Mouse (Mus musculus) limb, embryonic 13.5 days (tissue): ENCODE measurements around the gene Rbfox3. TPM values are rescaled to one million over a fixed set of nuclear protein-coding genes. Genes with fewer than 3 reads are reported as not detected.

Source experiments
- ATAC-seq: fragments of 200-750 bp; cut with Nextera tagmentation; 2 replicates; pipeline ENCODE4 v1.8.0; 2017; ENCODE audit warnings: low read depth, moderate number of reproducible peaks, moderate TSS enrichment; ENCODE audit not compliant: low FRiP score
- H3K27ac ChIP-seq: fragments of 300-500 bp; sonication (generic); 2 replicates; pipeline ENCODE4 v1.5.1; 2015; ENCODE audit warnings: inconsistent platforms, mild to moderate bottlenecking, moderate library complexity
- H3K27me3 ChIP-seq: fragments of 300-500 bp; sonication (generic); 2 replicates; pipeline ENCODE4 v1.6.1; 2015; ENCODE audit warnings: mild to moderate bottlenecking, inconsistent platforms
- H3K36me3 ChIP-seq: fragments of 300-500 bp; sonication (generic); 2 replicates; pipeline ENCODE4 v1.6.1; 2015; ENCODE audit warnings: inconsistent platforms, mild to moderate bottlenecking, moderate library complexity
- H3K4me1 ChIP-seq: fragments of 300-500 bp; sonication (generic); 2 replicates; pipeline ENCODE4 v1.6.1; 2015; ENCODE audit warnings: inconsistent platforms
- H3K4me2 ChIP-seq: fragments of 300-500 bp; sonication (generic); replicated peaks from 2 replicates; pipeline ENCODE4 v1.6.1; 2015; ENCODE audit warnings: inconsistent platforms, mild to moderate bottlenecking, moderate library complexity
- H3K4me3 ChIP-seq: fragments of 300-500 bp; sonication (generic); 2 replicates; pipeline ENCODE4 v1.5.1; 2015; ENCODE audit warnings: moderate library complexity, mild to moderate bottlenecking, inconsistent platforms
- H3K9ac ChIP-seq: fragments of 300-500 bp; sonication (generic); 2 replicates; pipeline ENCODE4 v1.6.1; 2015; ENCODE audit warnings: mild to moderate bottlenecking, inconsistent platforms
- H3K9me3 ChIP-seq: fragments of 300-500 bp; sonication (generic); 2 replicates; pipeline ENCODE4 v1.6.1; 2016; ENCODE audit warnings: inconsistent platforms
- WGBS: fragments of 180-500 bp; shearing (Covaris S2); methylation state at CpG from one replicate; pipeline ENCODE4 v1.1.7; 2015; 5-methylcytosine and 5-hydroxymethylcytosine counted together
- polyA plus RNA-seq: library from polyadenylated mRNA; unstranded; fragments of >200 nt; fragmentation: Nextera tagmentation; extraction: Ambion mirVana; gene quantifications from 2 replicates; pipeline ENCODE4 v1.2.1, GENCODE M21; 2015

The Rbfox3 gene
- 0.93 and 1.2 TPM in 2 replicates for polyA plus RNA-seq

- ATAC-seq, result no peak
- H3K4me3 ChIP-seq, result no peak within 1 kb of the TSS
- no peak within 1 kb of the TSS for H3K9ac ChIP-seq
- peaks cover 41% of the 10 kb centered on the region for H3K4me1 ChIP-seq
- WGBS, result 46% methylated on average over 4 of the region's 4 CpGs
- H3K27me3 ChIP-seq, result peaks cover 55% of the 10 kb centered on the region
- H3K4me2 ChIP-seq, result no peak within 1 kb of the TSS
- no peak within 1 kb of the TSS for H3K27ac ChIP-seq
- H3K36me3 ChIP-seq, result no peaks in the 10 kb centered on the region
- no peaks in the 10 kb centered on the region for H3K9me3 ChIP-seq
Observed at GRCm38 (mm10) chr11:118911307-118912070, at the start of gene Rbfox3. Gene Rbfox3 (minus strand): TSS chr11:118911597.

- no peak overlapping the region for H3K9ac ChIP-seq
- H3K36me3 ChIP-seq, result no peaks in the 10 kb centered on the region
- ATAC-seq, result no peak
- H3K4me3 ChIP-seq, result no peak overlapping the region
- 64% methylated on average over 3 of the region's 3 CpGs for WGBS
- peaks cover 24% of the 10 kb centered on the region for H3K4me1 ChIP-seq
- no peaks in the 10 kb centered on the region for H3K27me3 ChIP-seq
- no peak overlapping the region for H3K4me2 ChIP-seq
- H3K9me3 ChIP-seq, result no peaks in the 10 kb centered on the region
- H3K27ac ChIP-seq, result no peak overlapping the region
Observed at GRCm38 (mm10) chr11:118960649-118961048, 49.3 kb upstream of the Rbfox3 start.

- Histone ChIP-seq H3K4me3 (no peak overlapping the region), H3K36me3 (no peaks in the 10 kb centered on the region), H3K4me1 (peaks cover 38% of the 10 kb centered on the region), H3K9me3 (no peaks in the 10 kb centered on the region), H3K27ac (peak overlapping the region; percentile 48; the same call in 1 of the 2 replicates), H3K4me2 (no peak overlapping the region; the same call in 1 of the 2 replicates), H3K9ac (no peak overlapping the region), H3K27me3 (no peaks in the 10 kb centered on the region)
- ATAC-seq, result no peak
- WGBS, result 44% methylated on average over 14 of the region's 14 CpGs
Observed at GRCm38 (mm10) chr11:118957070-118957471, 45.7 kb upstream of the Rbfox3 start.

GRCm38 (mm10) chr11:118955016-118955415, 43.6 kb upstream of the Rbfox3 start:
- H3K36me3 ChIP-seq, result no peaks in the 10 kb centered on the region
- H3K9me3 ChIP-seq, result no peaks in the 10 kb centered on the region
- peaks cover 42% of the 10 kb centered on the region for H3K4me1 ChIP-seq
- no peak overlapping the region for H3K4me2 ChIP-seq
- ATAC-seq, result no peak
- no peak overlapping the region for H3K9ac ChIP-seq
- H3K27me3 ChIP-seq, result no peaks in the 10 kb centered on the region
- no peak overlapping the region for H3K4me3 ChIP-seq
- H3K27ac ChIP-seq, result no peak overlapping the region
- 25% methylated on average over 6 of the region's 6 CpGs for WGBS

- no peak overlapping the region for H3K9ac ChIP-seq
- no peaks in the 10 kb centered on the region for H3K4me1 ChIP-seq
- no peaks in the 10 kb centered on the region for H3K9me3 ChIP-seq
- no peak overlapping the region for H3K4me3 ChIP-seq
- WGBS, result 80% methylated on average over 8 of the region's 8 CpGs
- peaks cover 14% of the 10 kb centered on the region for H3K27me3 ChIP-seq
- no peak overlapping the region for H3K27ac ChIP-seq
- H3K4me2 ChIP-seq, result no peak overlapping the region
- ATAC-seq, result no peak
- H3K36me3 ChIP-seq, result no peaks in the 10 kb centered on the region
Observed at GRCm38 (mm10) chr11:118945868-118946267, 34.5 kb upstream of the Rbfox3 start.

- H3K27me3 ChIP-seq, result peaks cover 24% of the 10 kb centered on the region
- H3K4me3 ChIP-seq, result no peak overlapping the region
- WGBS, result 57% methylated on average over 5 of the region's 5 CpGs
- no peak overlapping the region for H3K4me2 ChIP-seq
- no peak overlapping the region for H3K9ac ChIP-seq
- H3K4me1 ChIP-seq, result no peaks in the 10 kb centered on the region
- H3K9me3 ChIP-seq, result no peaks in the 10 kb centered on the region
- ATAC-seq, result no peak
- H3K36me3 ChIP-seq, result no peaks in the 10 kb centered on the region
- H3K27ac ChIP-seq, result no peak overlapping the region
Observed at GRCm38 (mm10) chr11:118941268-118941667, 29.9 kb upstream of the Rbfox3 start.

GRCm38 (mm10) chr11:118940539-118940938, 29.1 kb upstream of the Rbfox3 start:
- WGBS, result 76% methylated on average over 11 of the region's 11 CpGs
- Histone ChIP-seq H3K36me3 (no peaks in the 10 kb centered on the region), H3K4me3 (no peak overlapping the region), H3K9ac (no peak overlapping the region), H3K9me3 (no peaks in the 10 kb centered on the region), H3K27me3 (peaks cover 24% of the 10 kb centered on the region), H3K27ac (no peak overlapping the region), H3K4me1 (no peaks in the 10 kb centered on the region), H3K4me2 (no peak overlapping the region)
- no peak for ATAC-seq

GRCm38 (mm10) chr11:118939731-118940130, 28.3 kb upstream of the Rbfox3 start:
- no peaks in the 10 kb centered on the region for H3K4me1 ChIP-seq
- H3K36me3 ChIP-seq, result no peaks in the 10 kb centered on the region
- H3K9ac ChIP-seq, result no peak overlapping the region
- no peak overlapping the region for H3K4me3 ChIP-seq
- no peaks in the 10 kb centered on the region for H3K9me3 ChIP-seq
- H3K4me2 ChIP-seq, result no peak overlapping the region
- H3K27me3 ChIP-seq, result peaks cover 24% of the 10 kb centered on the region
- H3K27ac ChIP-seq, result no peak overlapping the region
- 83% methylated on average over 4 of the region's 4 CpGs for WGBS
- ATAC-seq, result no peak

GRCm38 (mm10) chr11:118934925-118935324, 23.5 kb upstream of the Rbfox3 start:
- H3K36me3 ChIP-seq, result no peaks in the 10 kb centered on the region
- WGBS, result 33% methylated on average over 1 of the region's 1 CpGs

GRCm38 (mm10) chr11:118927081-118927480, 15.7 kb upstream of the Rbfox3 start:
- H3K4me1 ChIP-seq, result no peaks in the 10 kb centered on the region
- no peak for ATAC-seq
- no peaks in the 10 kb centered on the region for H3K36me3 ChIP-seq
- no peak overlapping the region for H3K4me3 ChIP-seq
- H3K27me3 ChIP-seq, result 0 out of 2 replicates have a peak, but pooled peaks cover 4% of the 10 kb centered on the region
- no peak overlapping the region for H3K27ac ChIP-seq
- no peak overlapping the region for H3K9ac ChIP-seq
- H3K4me2 ChIP-seq, result no peak overlapping the region
- peaks cover 4% of the 10 kb centered on the region for H3K9me3 ChIP-seq
- 14% methylated on average over 5 of the region's 5 CpGs for WGBS

More at GRCm38 (mm10) chr11:118934925-118935324, 23.5 kb upstream of the Rbfox3 start:
- Histone ChIP-seq H3K4me3 (no peak overlapping the region), H3K4me2 (no peak overlapping the region), H3K9me3 (peaks cover 1% of the 10 kb centered on the region), H3K4me1 (no peaks in the 10 kb centered on the region), H3K27ac (no peak overlapping the region), H3K9ac (no peak overlapping the region), H3K27me3 (peaks cover under 1% of the 10 kb centered on the region)
- no peak for ATAC-seq

- no peak for ATAC-seq
- no peak overlapping the region for H3K4me2 ChIP-seq
- no peak overlapping the region for H3K27ac ChIP-seq
- no peaks in the 10 kb centered on the region for H3K36me3 ChIP-seq
- H3K9me3 ChIP-seq, result no peaks in the 10 kb centered on the region
- H3K27me3 ChIP-seq, result peaks cover 15% of the 10 kb centered on the region
- H3K4me3 ChIP-seq, result no peak overlapping the region
- H3K4me1 ChIP-seq, result peaks cover 6% of the 10 kb centered on the region
- no peak overlapping the region for H3K9ac ChIP-seq
- WGBS, result 81% methylated on average over 6 of the region's 6 CpGs
Observed at GRCm38 (mm10) chr11:118921852-118922251, 10.5 kb upstream of the Rbfox3 start.

- H3K4me2 ChIP-seq, result peak overlapping the region; percentile 25; the same call in 1 of the 2 replicates
Observed at GRCm38 (mm10) chr11:118916423-118917030, 5.1 kb upstream of the Rbfox3 start.

More at GRCm38 (mm10) chr11:118916423-118917030, 5.1 kb upstream of the Rbfox3 start:
- Histone ChIP-seq H3K27me3 (peaks cover 14% of the 10 kb centered on the region), H3K9me3 (no peaks in the 10 kb centered on the region), H3K9ac (0 out of 2 replicates have a peak overlapping the region, but pooled peaks have one; percentile 26), H3K36me3 (no peaks in the 10 kb centered on the region), H3K27ac (no peak overlapping the region; the same call in 1 of the 2 replicates), H3K4me1 (peaks cover 15% of the 10 kb centered on the region), H3K4me3 (no peak overlapping the region)
- no peak for ATAC-seq
- 24% methylated on average over 15 of the region's 15 CpGs for WGBS
